Mouse (Mus musculus) A20 (cell line): ENCODE results near the gene Gm28998.
"Not testable (repeated sequence)": the region's sequence is repeated elsewhere in the genome, so short reads cannot be mapped to it uniquely, and the experiment has no call there.

Experiments
- DNase-seq: peaks from one replicate; pipeline ENCODE4 v3.0.0-alpha.2; 2011; ENCODE audit warnings: low read depth, low spot score

Gm28998 gene

DNA sequence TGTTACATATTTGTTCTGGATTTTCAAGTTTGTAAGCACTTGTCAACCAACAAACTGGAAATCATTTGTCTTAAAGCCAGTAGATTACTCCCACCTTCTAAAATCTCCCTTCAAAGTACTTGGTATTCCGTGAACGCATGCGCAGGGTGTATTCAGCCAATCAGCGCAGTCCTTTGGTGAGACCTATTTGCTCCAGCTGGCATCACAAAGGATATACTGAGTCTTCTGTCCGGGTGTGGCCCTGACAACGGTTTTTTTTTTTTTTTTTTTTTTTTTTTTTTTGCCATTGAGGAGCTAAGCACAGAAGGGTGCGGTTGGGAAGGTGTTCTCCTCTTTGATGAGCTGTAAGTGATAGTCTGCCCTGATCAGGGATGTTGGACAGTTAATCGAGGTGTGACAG lies at the start of gene Gm28998:
Gene Gm28998, plus strand, starts transcription at position 301 of the 400 bp plus-strand sequence.
- DNase-seq = not testable (repeated sequence)
